In the genomic region with DNA sequence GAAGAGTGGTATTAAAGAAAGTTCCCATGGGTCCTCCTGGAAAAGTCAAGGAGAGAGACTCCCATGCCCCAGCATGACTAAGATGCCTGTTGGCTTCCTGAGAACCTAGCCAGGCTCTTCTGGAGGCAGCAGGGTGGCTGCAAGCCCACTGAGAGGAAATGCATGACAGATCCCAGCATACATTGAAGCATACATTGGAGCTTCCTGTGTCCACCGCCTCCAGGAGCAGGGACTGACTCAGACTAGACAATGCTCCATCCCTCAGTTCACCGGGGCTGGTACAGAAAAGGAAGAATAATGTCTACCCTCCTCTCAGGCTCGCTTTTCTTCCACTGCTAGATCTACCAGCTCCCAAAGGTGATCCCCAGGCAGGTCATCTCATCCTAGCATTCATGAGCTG, we compare ENCODE assay signal across 20 mouse cellular contexts.
DNase-seq lines count a peak whose midpoint lies in the region; ATAC-seq lines count a peak whose summit lies in the region.
"Had no signal": no experiment of that assay in that cellular context is flagged by ENCODE, and none has a peak within 500 bp of the region (broad histone marks: within the 10 kb centered on the region; RNA-seq: fewer than 3 reads in every experiment).

No protein-coding gene starts in this region.

- intact Hi-C loops in left cerebral cortex, postnatal 10 days (cut with DNase I): no loop called here

- no peak for DNase-seq in frontal cortex, postnatal 36 days (ENCODE audit: low spot score in 2 of 2)
- DNase-seq in left cerebral cortex, adult 18-20 months (ENCODE audit: low spot score in 2 of 2): peak; percentile 25 to 26
- no peak for DNase-seq in left cerebral cortex, postnatal 10 days (ENCODE audit: extremely low spot score in 1 of 2, low spot score in 2 of 2)
- DNase-seq in right cerebral cortex, adult 18-20 months: peak; percentile 48
- no peak for DNase-seq in right cerebral cortex, postnatal 25 days
- no peak for DNase-seq in layer of hippocampus, postnatal 14 days (ENCODE audit: low spot score in 2 of 2)
- no peak for DNase-seq in adrenal gland, postnatal 25 days
- DNase-seq: adrenal gland, adult 8-10 months; adrenal gland, postnatal 36 days; cerebellum, adult 11 months; cerebellum, adult 2 months; cerebellum, adult 9-11 months; cerebellum, postnatal 25 days; forebrain, postnatal 0 days; gastrocnemius, postnatal 10 days; gastrocnemius, postnatal 36 days had no signal

- peak; percentile 90 for ATAC-seq in frontal cortex, adult (ENCODE audit: low TSS enrichment)
- ATAC-seq: activated CD4-positive, CD25-positive, alpha-beta regulatory T cell, adult 4 months; forebrain, embryonic 14.5 days; forebrain, postnatal 0 days; hindbrain, embryonic 16.5 days had no signal

Comparison
In these comparisons a context has a peak if more than half of its experiments do, and no peak if none do; other contexts are left out.
1. DNase-seq: peak in left cerebral cortex, adult 18-20 months (2 of 2) and right cerebral cortex, adult 18-20 months (single experiment); none in frontal cortex, postnatal 36 days (0 of 2), left cerebral cortex, postnatal 10 days (0 of 2), right cerebral cortex, postnatal 25 days (single experiment), layer of hippocampus, postnatal 14 days (0 of 2) and adrenal gland, postnatal 25 days (single experiment).